Mouse (Mus musculus) olfactory bulb, adult 2 months (tissue): ENCODE results near the gene Lmtk3.

ENCODE experiments used
- CTCF ChIP-seq: fragments of 200-500 bp; IDR thresholded peaks from 2 replicates; pipeline ENCODE4 v1.5.1; 2012; ENCODE audit warnings: low read depth, mild to moderate bottlenecking, low read length, moderate library complexity; ENCODE audit not compliant: insufficient read depth
- POLR2A ChIP-seq: fragments of 200-500 bp; IDR thresholded peaks from 2 replicates; pipeline ENCODE4 v1.6.1; 2012; ENCODE audit warnings: mild to moderate bottlenecking, low read depth, low read length, moderate library complexity; ENCODE audit not compliant: insufficient read depth

DNA sequence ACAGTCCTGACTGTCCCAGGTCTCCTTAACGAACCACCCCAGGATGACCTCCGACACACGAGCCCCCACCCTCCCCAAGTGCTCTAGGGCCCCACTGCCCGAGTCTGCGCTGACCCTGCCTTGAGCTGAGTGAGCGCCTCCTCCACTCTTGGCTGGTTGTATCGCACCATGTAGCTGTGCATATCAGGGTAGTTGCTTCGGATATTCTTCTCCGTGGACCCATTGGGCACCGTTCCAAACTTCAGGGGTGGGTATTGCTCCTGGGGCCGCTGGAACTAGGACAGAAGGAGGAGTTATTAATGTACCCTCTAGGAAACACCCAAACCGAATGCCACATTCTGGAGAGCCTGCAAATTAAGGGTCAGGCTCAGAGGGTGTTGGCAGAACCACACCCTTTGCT lies 69.6 kb downstream of the Lmtk3 start:
- TF ChIP-seq CTCF: no peak
- TF ChIP-seq POLR2A: no peak
